Mouse (Mus musculus) CH12.LX (cell line): ENCODE results near the gene Col4a1. TPM values are rescaled to one million over a fixed set of nuclear protein-coding genes. Genes with fewer than 3 reads are reported as not detected.

ENCODE experiments used
- DNase-seq: peaks from one replicate; pipeline ENCODE4 v3.0.0-alpha.2; 2013; ENCODE audit errors: extremely low read depth
- H3K27ac ChIP-seq: 2 replicates; pipeline ENCODE4 v1.5.1; 2012; ENCODE audit warnings: low read depth, mild to moderate bottlenecking, control low read depth, moderate library complexity; ENCODE audit not compliant: insufficient read depth
- H3K27me3 ChIP-seq: replicated peaks from 2 replicates; pipeline ENCODE3; 2012; ENCODE audit warnings: inconsistent platforms
- H3K36me3 ChIP-seq, 2 experiments: replicated peaks in 1 of 2; 2 replicates each; pipeline versions ENCODE3 to v1.6.1; 2012; ENCODE audit warnings: inconsistent platforms in 1 of 2, low read length in 1 of 2, mild to moderate bottlenecking in 1 of 2, mixed read lengths in 1 of 2, moderate library complexity in 1 of 2; ENCODE audit not compliant: control insufficient read depth in 1 of 2, insufficient read depth in 1 of 2
- H3K4me1 ChIP-seq, 2 experiments: 2 replicates each; pipeline ENCODE4 v1.6.1; 2012; ENCODE audit warnings: inconsistent platforms in 1 of 2, moderate library complexity in 1 of 2; ENCODE audit not compliant: insufficient read depth in 2 of 2, control insufficient read depth in 1 of 2
- H3K4me2 ChIP-seq: 2 replicates; pipeline ENCODE4 v1.6.1; 2012; ENCODE audit warnings: low read depth, mild to moderate bottlenecking, control low read depth; ENCODE audit not compliant: poor library complexity, insufficient read depth, severe bottlenecking
- H3K4me3 ChIP-seq, 3 experiments: fragments of 150-350 bp in 1 of 3; sonication (generic) in 1 of 3; replicated peaks in 1 of 3; 2 replicates each; pipeline versions ENCODE3 to v1.5.1; 2011 to 2012; ENCODE audit warnings: low read depth in 2 of 3, low read length in 2 of 3, mild to moderate bottlenecking in 2 of 3, moderate library complexity in 2 of 3, control low read depth in 1 of 3, improper control_type of control experiment in 1 of 3, inconsistent platforms in 1 of 3, mixed read lengths in 1 of 3; ENCODE audit not compliant: poor library complexity in 1 of 3
- H3K79me2 ChIP-seq: replicated peaks from 2 replicates; pipeline ENCODE4 v1.6.1; 2012; ENCODE audit warnings: mild to moderate bottlenecking, moderate library complexity; ENCODE audit not compliant: control insufficient read depth, poor library complexity, insufficient read depth, severe bottlenecking; ENCODE audit errors: extremely low read depth
- H3K9ac ChIP-seq: 2 replicates; pipeline ENCODE4 v1.6.1; 2012; ENCODE audit warnings: low read depth, mild to moderate bottlenecking, control low read depth, moderate library complexity; ENCODE audit not compliant: insufficient read depth
- H3K9me3 ChIP-seq: replicated peaks from 2 replicates; pipeline ENCODE3; 2012; ENCODE audit warnings: low read length, inconsistent platforms, mixed read lengths
- HCFC1 ChIP-seq: IDR thresholded peaks from 2 replicates; pipeline ENCODE4 v1.6.1; 2012; ENCODE audit warnings: low read depth, mild to moderate bottlenecking, inconsistent platforms, low read length, improper control_type of control experiment
- JUN ChIP-seq: IDR thresholded peaks from 2 replicates; pipeline ENCODE4 v1.6.1; 2011; ENCODE audit warnings: low read depth, mild to moderate bottlenecking, low read length, improper control_type of control experiment, moderate library complexity; ENCODE audit not compliant: insufficient read depth
- JUND ChIP-seq: conservative IDR thresholded peaks from 2 replicates; pipeline ENCODE4 v1.6.1; 2011; ENCODE audit warnings: low read depth, low read length, improper control_type of control experiment
- KAT2A ChIP-seq: IDR thresholded peaks from 2 replicates; pipeline ENCODE4 v1.6.1; 2012; ENCODE audit warnings: low read length, improper control_type of control experiment, inconsistent platforms; ENCODE audit not compliant: insufficient replicate concordance
- MAX ChIP-seq: IDR thresholded peaks from 2 replicates; pipeline ENCODE4 v1.6.1; 2011; ENCODE audit warnings: low read length, improper control_type of control experiment
- MAZ ChIP-seq: IDR thresholded peaks from 2 replicates; pipeline ENCODE4 v1.6.1; 2012; ENCODE audit warnings: low read depth, mild to moderate bottlenecking, inconsistent platforms, low read length, improper control_type of control experiment, moderate library complexity
- MEF2A ChIP-seq: IDR thresholded peaks from 2 replicates; pipeline ENCODE4 v1.6.1; 2014; ENCODE audit warnings: low read depth, mild to moderate bottlenecking, inconsistent platforms, low read length, improper control_type of control experiment, borderline replicate concordance
- MYC ChIP-seq: IDR thresholded peaks from 2 replicates; pipeline ENCODE4 v1.6.1; 2011; ENCODE audit warnings: low read depth, mild to moderate bottlenecking, improper control_type of control experiment, low read length
- PAX5 ChIP-seq: IDR thresholded peaks from 2 replicates; pipeline ENCODE4 v1.6.1; 2012; ENCODE audit warnings: low read length, inconsistent platforms, mixed read lengths
- POLR2AphosphoS2 ChIP-seq: IDR thresholded peaks from 2 replicates; pipeline ENCODE4 v1.6.1; 2011; ENCODE audit warnings: low read depth, low read length, improper control_type of control experiment
- RCOR1 ChIP-seq: conservative IDR thresholded peaks from 2 replicates; pipeline ENCODE4 v1.6.1; 2012; ENCODE audit warnings: low read depth, mild to moderate bottlenecking, inconsistent platforms, low read length, improper control_type of control experiment
- SIN3A ChIP-seq: IDR thresholded peaks from 2 replicates; pipeline ENCODE4 v1.6.1; 2012; ENCODE audit warnings: low read length, improper control_type of control experiment, inconsistent platforms
- TBP ChIP-seq: conservative IDR thresholded peaks from 2 replicates; pipeline ENCODE4 v1.6.1; 2011; ENCODE audit warnings: low read depth, low read length, improper control_type of control experiment
- UBTF ChIP-seq: IDR thresholded peaks from 2 replicates; pipeline ENCODE4 v1.6.1; 2012; ENCODE audit warnings: low read depth, mild to moderate bottlenecking, inconsistent platforms, low read length, improper control_type of control experiment, moderate library complexity
- USF2 ChIP-seq: conservative IDR thresholded peaks from 2 replicates; pipeline ENCODE4 v1.6.1; 2011; ENCODE audit warnings: low read depth, low read length, improper control_type of control experiment
- ZKSCAN1 ChIP-seq: IDR thresholded peaks from 2 replicates; pipeline ENCODE4 v1.6.1; 2012; ENCODE audit warnings: low read depth, inconsistent platforms, low read length, improper control_type of control experiment, borderline replicate concordance
- ZMIZ1 ChIP-seq: IDR thresholded peaks from 2 replicates; pipeline ENCODE4 v1.6.1; 2012; ENCODE audit warnings: low read depth, mild to moderate bottlenecking, inconsistent platforms, low read length, improper control_type of control experiment
- ZNF384 ChIP-seq: IDR thresholded peaks from 2 replicates; pipeline ENCODE4 v1.6.1; 2012; ENCODE audit warnings: low read depth, low read length, improper control_type of control experiment, inconsistent platforms
- dilution Hi-C: fragments of 300-500 bp; cut with MboI; formaldehyde crosslinking; loops from 2 replicates; pipeline ENCODE4 v1.14.3; 2020; ENCODE audit warnings: low sequenced_read_pairs; ENCODE audit not compliant: extremely low pct_unique_long_range_greater_than_20kb, extremely low pct_ligation_motif_present
- in situ Hi-C: fragments of 300-500 bp; cut with MboI; formaldehyde crosslinking; loops from 3 replicates; pipeline ENCODE4 v1.14.3; 2019; ENCODE audit warnings: low sequenced_read_pairs, low pct_ligation_motif_present, low pct_unique_long_range_greater_than_20kb, mixed read lengths
- polyA plus RNA-seq: library from polyadenylated mRNA; unstranded; fragments of >175 nt; gene quantifications from 2 replicates; pipeline ENCODE4 v1.2.1, GENCODE M21; 2012; ENCODE audit warnings: low read depth; ENCODE audit not compliant: insufficient read length
- total RNA-seq, 2 experiments: library from RNA; depleted of rRNA; stranded (reverse); fragments of 300-350 nt in 1 of 2; fragments of >200 nt in 1 of 2; gene quantifications; 2 replicates each; pipeline ENCODE4 v1.2.3; 2012 to 2014

The Col4a1 gene
- total and polyA plus RNA-seq, 3 experiments: 0.04 to 0.27 (median 0.13) TPM

DNA sequence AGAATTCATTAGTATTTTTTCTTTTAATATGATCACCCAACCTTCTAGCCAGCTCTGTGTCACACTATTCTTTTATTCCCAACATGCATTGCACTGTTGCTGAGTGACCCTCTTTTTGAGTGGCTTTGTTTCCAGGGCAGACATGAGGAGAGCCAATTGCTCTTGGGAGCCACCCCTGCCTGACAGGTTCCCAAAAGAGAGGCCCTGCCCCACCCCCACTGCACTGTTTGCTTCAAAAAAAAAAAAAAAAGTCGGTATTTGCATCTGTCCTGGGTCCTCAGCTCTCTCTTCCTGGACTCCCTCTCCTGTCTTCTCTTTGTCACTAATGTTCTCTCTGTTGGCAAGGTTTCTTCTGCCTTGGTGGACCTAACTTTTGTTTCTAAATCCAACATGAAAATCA lies 22.1 kb downstream of the Col4a1 start:
- Histone ChIP-seq H3K9me3 (no peaks in the 10 kb centered on the region), H3K4me2 (no peak overlapping the region), H3K27ac (no peak overlapping the region), H3K27me3 (peaks cover 72% of the 10 kb centered on the region), H3K36me3 (no peaks in the 10 kb centered on the region), H3K79me2 (no peaks in the 10 kb centered on the region), H3K9ac (no peak overlapping the region), H3K4me3 (no peak overlapping the region), H3K4me1 (no peaks in the 10 kb centered on the region)
- in situ Hi-C loops: no loop called here
- no peak for DNase-seq
- TF ChIP-seq JUN: no peak
- no peak for TF ChIP-seq ZKSCAN1
- TF ChIP-seq ZNF384: peak; percentile 70
- TF ChIP-seq TBP: no peak
- dilution Hi-C loops: no loop called here

DNA sequence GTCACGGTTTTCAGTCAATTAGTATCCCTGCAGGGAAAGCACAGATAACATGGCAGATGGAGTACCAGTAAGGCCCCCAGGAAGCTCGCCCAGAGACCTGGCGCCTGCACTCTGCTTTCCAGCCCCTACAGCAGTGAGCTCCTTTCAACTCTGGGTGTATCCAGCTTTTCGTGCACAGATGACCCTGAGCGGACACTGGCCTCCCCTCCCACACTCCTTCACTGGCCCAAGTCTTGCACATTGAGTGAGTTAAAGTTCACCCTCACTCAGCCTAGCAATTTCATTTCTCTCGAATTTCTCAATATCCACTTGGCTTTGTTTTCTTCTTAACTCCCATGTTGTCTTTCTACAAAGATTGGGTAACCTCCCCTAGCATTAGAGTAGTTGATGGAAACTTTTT lies 24.3 kb downstream of the Col4a1 start:
- Histone ChIP-seq H3K36me3 (no peaks in the 10 kb centered on the region), H3K27me3 (peaks cover 74% of the 10 kb centered on the region), H3K9ac (no peak overlapping the region), H3K9me3 (no peaks in the 10 kb centered on the region), H3K27ac (no peak overlapping the region), H3K4me1 (no peaks in the 10 kb centered on the region), H3K4me2 (no peak overlapping the region), H3K4me3 (no peak overlapping the region), H3K79me2 (no peaks in the 10 kb centered on the region)
- dilution Hi-C loops: no loop called here
- no peak for DNase-seq
- TF ChIP-seq USF2 (no peak), MAZ (no peak), UBTF (no peak), POLR2AphosphoS2 (no peak), PAX5 (no peak), SIN3A (no peak), MAX (no peak), MEF2A (no peak), ZKSCAN1 (no peak), ZMIZ1 (no peak), MYC (no peak), RCOR1 (no peak), JUN (no peak), KAT2A (no peak), JUND (no peak), HCFC1 (no peak)
- in situ Hi-C loops: no loop called here
